Mouse (Mus musculus): ENCODE measurements around the gene Gm8994.
"Not testable (repeated sequence)": the region's sequence is repeated elsewhere in the genome, so short reads cannot be mapped to it uniquely, and the experiment has no call there.

Gm8994 gene

DNA sequence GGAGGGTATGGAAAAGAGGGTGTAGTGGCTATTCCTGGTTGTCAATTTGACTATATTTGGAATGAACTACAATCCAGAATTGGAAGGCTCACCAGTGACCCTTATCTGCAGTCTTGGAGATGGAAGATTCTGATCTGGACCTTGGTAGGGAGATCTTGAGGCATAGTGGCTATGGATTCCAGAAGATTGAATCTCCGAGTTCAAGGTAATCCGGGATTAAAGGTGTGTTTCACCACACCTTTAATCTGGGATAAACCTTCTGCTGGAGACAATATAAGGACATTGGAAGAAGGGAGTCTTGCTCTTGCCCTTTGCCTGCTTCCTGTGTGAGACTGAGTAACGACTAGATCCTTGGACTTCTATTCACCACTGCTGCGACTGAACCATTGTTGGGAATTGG lies at the start of gene Gm8994:
Gene Gm8994 (plus strand): TSS at position 301 of the 400 bp plus-strand sequence.
- not testable (repeated sequence) for DNase-seq (ENCODE audit: low spot score in 2 of 2)

GRCm38 (mm10) chr6:136277685-136278084 lies 49.7 kb upstream of the Gm8994 start:
- DNase-seq (ENCODE audit: low spot score in 2 of 2) = no peak

DNA sequence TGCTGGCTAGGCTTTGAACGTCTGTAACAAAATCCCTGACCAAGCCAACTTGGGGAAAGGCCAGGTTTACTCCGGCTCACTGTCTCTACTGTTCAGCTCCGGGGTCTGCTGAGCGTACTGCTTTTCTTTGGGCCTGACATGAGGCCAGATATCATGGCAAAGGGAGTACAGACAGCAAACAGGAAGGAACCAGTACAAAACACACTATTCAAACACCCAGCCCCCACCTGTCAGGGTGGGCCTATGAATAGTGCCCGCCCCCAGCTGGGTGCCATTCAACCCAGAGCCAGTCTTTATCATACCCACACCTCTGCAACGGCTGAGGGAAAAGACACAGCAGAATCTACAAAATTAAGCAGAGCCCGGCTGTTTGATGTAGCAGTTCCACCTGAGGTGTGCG lies 42.8 kb upstream of the Gm8994 start:
- no peak for DNase-seq (ENCODE audit: low spot score in 2 of 2)

DNA sequence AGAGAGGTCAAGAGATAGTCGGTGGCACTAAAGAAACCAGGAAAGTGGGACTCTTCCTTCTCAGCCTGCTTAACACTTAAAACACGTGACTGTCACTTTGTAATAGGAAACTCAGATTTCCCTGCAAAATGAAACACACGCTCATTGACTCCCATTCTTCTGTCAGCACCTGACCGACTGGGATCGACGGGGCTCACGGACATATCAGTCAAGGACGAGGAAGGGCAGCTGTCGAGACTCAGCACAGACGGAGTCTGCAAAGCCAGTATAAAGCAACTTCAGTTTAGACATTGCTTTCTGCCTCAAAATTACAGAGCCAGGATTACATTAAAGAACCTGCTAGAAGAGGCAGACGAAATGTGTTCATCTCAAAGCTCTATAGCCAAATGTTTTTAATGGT lies 41.2 kb upstream of the Gm8994 start:
- DNase-seq (ENCODE audit: low spot score in 2 of 2) = no peak

DNA sequence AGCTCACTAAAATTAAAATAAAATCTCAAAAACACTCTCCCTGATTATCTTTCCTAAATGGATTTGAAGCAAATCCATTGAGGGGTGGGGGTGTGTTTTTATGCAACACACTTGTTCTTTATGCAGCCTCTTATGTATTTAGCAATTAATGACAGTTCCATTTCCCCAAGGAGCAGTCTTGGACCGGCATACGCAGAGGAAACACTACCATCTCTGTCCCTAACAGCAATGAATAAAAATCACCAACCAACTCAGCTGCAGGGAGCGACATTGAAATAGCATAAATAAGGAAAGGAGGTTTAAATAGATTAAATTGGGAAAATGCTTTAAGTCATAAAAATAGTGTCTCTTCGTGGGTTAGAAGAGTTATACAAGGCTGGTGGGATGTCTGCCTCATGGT lies 40.8 kb upstream of the Gm8994 start:
- DNase-seq (ENCODE audit: low spot score in 2 of 2) = no peak

GRCm38 (mm10) chr6:136291424-136291823 lies 35.9 kb upstream of the Gm8994 start:
- DNase-seq (ENCODE audit: low spot score in 2 of 2) = no peak

DNA sequence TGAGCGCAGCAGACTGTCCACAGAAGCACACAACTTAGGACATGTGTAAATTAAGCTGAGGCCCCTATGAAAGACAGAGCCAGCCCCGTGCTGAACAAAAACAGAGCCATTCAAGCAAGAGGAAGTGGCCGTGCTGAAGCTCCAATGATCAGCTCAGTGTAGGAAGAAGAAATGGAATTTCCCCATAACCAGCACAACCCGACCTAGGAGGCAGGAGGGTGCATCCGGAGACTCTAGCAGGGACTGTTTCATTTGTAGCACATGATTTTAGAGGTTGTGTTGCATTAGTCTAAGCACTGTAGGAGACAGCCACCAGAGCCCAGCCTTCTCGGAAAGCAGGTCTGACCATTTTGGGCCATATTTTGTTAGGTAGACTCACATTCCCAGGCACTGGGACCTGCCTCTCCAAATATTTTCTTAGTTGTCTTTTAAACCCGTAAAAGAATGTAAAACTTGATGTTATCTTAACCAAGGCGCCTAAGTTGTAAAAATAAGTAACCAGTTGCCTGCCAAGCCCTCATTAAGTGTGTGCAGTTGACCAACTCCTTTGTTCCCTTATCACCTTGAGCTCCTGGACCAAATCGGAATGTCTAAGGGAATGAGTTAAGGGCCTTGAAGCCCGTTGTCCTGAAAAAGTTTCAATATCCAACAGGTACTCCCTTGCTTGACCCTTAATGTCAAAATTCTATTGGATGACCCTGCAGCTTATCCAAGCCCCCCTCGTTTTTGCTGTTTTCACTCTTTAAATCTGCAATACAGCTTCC lies 35.2 kb upstream of the Gm8994 start:
- DNase-seq (ENCODE audit: low spot score in 2 of 2) = no peak

DNA sequence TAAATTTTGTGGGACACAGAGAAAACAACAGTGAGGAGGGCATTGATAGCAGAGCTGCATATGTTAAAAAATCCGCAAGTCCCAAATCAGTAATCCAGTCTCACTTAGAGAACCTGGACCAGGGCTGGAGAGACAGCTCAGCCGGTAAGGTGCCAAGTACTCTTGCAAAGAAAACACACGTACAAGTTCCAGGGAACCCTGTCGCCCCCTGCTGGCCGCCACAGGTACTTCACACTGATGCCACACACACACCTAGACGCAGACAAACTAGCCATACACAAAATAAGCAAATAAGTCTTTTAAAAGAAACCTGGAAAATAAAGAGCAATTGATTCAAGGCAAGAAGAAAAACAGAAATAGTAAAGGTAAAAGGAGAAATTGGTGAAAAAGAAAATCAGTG lies 33.6 kb upstream of the Gm8994 start:
- peak in 1 of 2 experiments; percentile 12 for DNase-seq (ENCODE audit: low spot score in 2 of 2)

DNA sequence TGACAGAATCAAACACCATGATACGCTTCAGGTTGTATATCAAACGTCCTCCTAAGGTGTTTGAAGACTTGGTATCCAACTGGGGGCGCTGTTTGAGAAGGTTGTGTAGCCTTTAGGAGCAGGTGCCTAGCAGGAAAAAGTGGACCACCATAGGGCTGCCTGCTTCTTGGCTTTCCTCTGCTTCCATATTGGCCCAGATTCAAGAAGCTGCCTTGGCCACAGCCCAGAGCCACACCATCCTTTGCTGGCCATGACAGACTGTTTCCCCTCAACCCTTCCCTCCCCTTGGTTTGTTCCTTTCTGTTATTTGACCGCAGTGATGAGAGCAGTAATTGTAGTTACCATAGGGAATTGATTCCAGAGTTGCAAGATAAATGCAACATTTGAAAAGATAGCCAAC lies 31.5 kb upstream of the Gm8994 start:
- peak; percentile 46 to 80 for DNase-seq (ENCODE audit: low spot score in 2 of 2)

DNA sequence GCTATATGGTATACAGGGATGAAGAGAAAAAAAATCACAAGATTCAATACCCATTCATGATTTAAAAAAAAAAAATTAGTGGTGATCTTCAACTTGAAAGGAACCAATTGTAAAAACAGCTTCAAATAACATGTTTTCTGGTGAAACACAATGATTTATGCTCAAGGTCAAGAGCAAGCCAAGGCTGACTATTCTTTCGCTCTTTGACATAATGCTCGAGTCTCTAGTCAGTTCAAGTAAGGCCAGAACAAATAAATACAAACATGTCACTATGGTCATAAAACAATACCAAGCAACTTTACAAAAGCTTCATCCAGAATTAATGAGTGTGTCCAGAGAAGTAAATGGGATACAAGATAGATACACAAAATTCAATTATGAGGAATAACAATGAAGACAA lies 31.1 kb upstream of the Gm8994 start:
- DNase-seq (ENCODE audit: low spot score in 2 of 2) = no peak

- DNase-seq (ENCODE audit: low spot score in 2 of 2) = no peak
Measured at GRCm38 (mm10) chr6:136303514-136303913, 23.8 kb upstream of the Gm8994 start.

- no peak for DNase-seq (ENCODE audit: low spot score in 2 of 2)
Measured at GRCm38 (mm10) chr6:136304369-136304988, 22.9 kb upstream of the Gm8994 start.

- DNase-seq (ENCODE audit: low spot score in 2 of 2) = no peak
Measured at GRCm38 (mm10) chr6:136309487-136309886, 17.9 kb upstream of the Gm8994 start.

DNA sequence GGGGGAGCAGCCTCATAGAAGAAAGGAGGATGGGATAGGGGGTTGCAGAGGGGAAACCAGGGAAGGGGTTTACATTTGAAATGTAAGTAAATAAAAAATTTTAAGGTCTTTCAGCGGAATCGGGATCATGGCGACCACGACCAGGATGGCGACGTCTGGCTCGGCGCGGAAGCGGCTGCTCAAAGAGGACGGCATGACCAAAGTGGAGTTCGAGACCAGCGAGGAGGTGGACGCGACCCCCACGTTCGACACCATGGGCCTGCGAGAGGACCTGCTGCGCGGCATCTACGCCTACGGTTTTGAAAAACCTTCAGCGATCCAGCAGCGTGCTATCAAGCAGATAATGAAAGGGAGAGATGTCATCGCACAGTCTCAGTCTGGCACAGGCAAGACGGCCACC lies 1.1 kb downstream of the Gm8994 start:
- DNase-seq (ENCODE audit: low spot score in 2 of 2) = not testable (repeated sequence)

- no peak for DNase-seq (ENCODE audit: low spot score in 2 of 2)
Measured at GRCm38 (mm10) chr6:136340669-136341068, 13.3 kb downstream of the Gm8994 start.

GRCm38 (mm10) chr6:136341093-136341492 lies 13.8 kb downstream of the Gm8994 start:
- no peak for DNase-seq (ENCODE audit: low spot score in 2 of 2)

DNA sequence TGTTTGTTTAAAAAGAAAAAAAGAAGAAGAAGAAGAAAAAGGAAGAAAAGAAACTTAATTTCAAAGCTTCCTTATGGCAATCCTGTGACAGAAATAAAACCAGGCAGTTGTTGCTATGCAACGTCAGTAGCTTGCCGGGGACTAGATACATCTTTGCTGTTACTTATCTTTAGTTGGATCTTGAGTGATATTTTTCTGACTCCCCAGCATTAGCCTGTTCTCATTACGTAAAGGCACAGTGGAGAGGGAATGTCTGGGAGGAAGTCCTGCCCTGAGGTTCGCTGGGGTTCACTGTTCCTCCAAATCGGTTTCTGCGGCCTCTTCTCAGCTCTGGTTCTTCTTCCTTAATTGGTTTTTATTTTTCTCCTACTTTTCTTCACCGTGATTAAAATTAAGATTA lies 16.5 kb downstream of the Gm8994 start:
- no peak for DNase-seq (ENCODE audit: low spot score in 2 of 2)

- no peak for DNase-seq (ENCODE audit: low spot score in 2 of 2)
Measured at GRCm38 (mm10) chr6:136345034-136345433, 17.7 kb downstream of the Gm8994 start.

GRCm38 (mm10) chr6:136345641-136346040 lies 18.3 kb downstream of the Gm8994 start:
- no peak for DNase-seq (ENCODE audit: low spot score in 2 of 2)

DNA sequence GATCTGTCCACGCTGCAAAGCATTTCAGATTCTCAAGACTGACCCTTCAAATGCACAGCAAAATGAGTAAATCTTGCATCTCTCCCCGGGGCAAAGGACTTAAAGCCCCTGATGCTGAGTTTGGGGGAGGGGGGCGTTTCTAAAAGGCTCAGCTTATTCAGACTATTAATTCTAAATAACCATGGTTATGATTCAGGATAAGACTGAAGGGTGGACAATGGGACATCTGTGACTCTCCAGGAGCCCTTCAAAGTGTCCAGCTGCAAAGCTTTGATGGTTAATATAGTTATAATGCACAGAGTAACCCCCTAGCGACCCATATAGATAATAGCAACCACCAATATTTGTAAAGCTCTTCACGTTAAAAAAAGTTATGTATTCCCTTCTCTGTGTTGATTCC lies 19.7 kb downstream of the Gm8994 start:
- DNase-seq (ENCODE audit: low spot score in 2 of 2) = no peak

DNA sequence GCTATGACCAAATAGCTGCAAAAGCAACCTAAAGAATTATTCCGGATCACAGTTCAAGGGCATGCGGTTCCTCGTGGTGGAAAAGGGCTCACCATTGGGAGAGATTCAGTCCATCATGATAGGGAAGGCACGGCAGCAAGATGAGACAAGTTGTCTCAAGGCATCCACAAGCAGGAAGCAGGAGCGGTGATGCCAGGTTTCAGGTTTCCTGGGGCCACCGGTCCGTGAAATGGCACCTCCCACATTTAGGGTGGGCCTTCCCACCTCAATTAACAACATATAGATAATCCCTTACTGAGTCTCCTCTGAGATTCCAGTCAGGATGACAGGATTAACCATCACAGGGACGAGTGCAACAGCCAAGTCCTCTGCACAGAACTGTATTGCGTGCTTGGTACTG lies 20.3 kb downstream of the Gm8994 start:
- no peak for DNase-seq (ENCODE audit: low spot score in 2 of 2)

GRCm38 (mm10) chr6:136353399-136354184 lies 26.3 kb downstream of the Gm8994 start:
- DNase-seq (ENCODE audit: low spot score in 2 of 2) = peak; percentile 77 to 85

DNA sequence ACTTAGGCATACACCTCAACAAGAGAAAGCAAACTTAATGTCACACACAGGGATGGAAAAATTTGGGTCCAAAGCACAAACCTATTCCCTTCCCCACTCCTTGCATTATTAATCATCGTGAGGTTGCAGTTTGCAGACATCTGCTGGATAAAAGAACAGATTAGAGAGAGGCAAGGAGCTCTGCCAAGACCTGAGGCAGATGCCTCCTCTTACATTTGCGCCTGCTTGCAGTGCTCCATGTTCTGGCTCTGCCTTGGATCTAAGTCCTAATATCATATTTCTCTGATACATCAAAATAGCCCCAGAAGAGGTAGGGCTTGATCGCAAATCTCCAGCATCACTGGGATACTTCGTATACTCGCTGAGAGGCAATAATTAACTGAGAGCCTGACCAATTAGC lies 31.1 kb downstream of the Gm8994 start:
- DNase-seq (ENCODE audit: low spot score in 2 of 2) = no peak
